Mouse (Mus musculus) megakaryocyte, adult 5-6 weeks (primary cell): ENCODE measurements around the gene Ggn. TPM values are rescaled to one million over a fixed set of nuclear protein-coding genes. Genes with fewer than 3 reads are reported as not detected.
"Not testable (repeated sequence)": the region's sequence is repeated elsewhere in the genome, so short reads cannot be mapped to it uniquely, and the experiment has no call there.

Source experiments
- ATAC-seq: 2 replicates; pipeline ENCODE4 v1.8.0; 2016; ENCODE audit warnings: mild to moderate bottlenecking, inconsistent platforms; ENCODE audit not compliant: poor library complexity, severe bottlenecking
- total RNA-seq, 2 experiments: library from RNA; stranded (forward) in 1 of 2; stranded (reverse) in 1 of 2; fragments of 153-499, 151-499 nt in 1 of 2; fragments of 221-1000, 200-1000 nt in 1 of 2; gene quantifications; 2 replicates each; pipeline versions ENCODE4 v1.2.3 to v1.2.4; 2015 to 2017

The Ggn gene
- total RNA-seq (2015) = 0.80 and 0.91 TPM in 2 replicates
- total RNA-seq (2017) = 0.29 and 0.81 TPM in 2 replicates

- peak; percentile 70 for ATAC-seq
Observed at GRCm38 (mm10) chr7:29170066-29170754, at the start of gene Ggn, which contains the start of gene Spred3. Ggn (plus strand) TSS chr7:29170210. Spred3 (minus strand) TSS chr7:29170411.

DNA sequence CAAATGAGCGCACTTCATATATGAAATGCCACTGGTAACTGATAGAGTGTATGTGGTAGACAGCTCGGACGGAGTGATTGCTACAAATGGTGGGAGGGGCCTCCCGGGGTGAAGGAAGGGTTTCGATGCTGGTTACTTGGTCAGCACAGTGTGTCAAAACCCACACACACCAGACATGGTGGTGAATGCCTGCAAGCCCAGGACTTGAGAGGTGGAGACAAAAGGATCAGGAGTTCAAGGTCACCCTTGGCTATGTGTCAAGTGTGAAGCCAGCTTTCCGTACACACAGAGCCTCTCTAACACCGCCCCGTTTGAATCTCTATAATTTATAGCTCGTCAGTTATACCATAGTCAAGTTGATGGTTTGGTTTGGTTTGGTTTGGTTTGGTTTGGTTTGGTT, 47.2 kb upstream of the Ggn start:
- ATAC-seq = no peak

- 0 out of 2 replicates have a peak, but pooled peaks have one; percentile 23 for ATAC-seq
Observed at GRCm38 (mm10) chr7:29123531-29124358, 46.3 kb upstream of the Ggn start.

DNA sequence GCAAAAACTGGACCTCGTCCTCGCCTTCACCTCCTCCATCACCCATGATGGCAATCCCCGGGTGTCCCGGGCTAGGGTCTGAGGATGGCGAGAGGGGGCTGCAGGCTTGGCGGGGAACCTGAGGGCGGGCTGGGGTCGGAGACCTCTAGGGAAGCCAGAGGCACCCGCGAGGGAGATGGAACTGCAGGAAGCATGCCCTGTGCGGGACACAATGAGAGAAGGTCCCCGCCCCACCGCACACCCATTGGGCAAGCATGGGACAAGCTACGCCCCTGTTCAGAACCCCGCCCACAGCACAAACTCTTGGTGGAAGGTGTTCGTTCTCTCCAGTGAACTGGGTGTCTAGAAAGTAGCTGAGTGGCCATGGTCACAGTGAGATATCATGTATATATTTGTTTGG, 45.0 kb upstream of the Ggn start, which contains the start of gene Ryr1:
TSS of gene Ryr1 (minus strand) at position 210 of the 400 bp plus-strand sequence.
- ATAC-seq = peak; percentile 79

DNA sequence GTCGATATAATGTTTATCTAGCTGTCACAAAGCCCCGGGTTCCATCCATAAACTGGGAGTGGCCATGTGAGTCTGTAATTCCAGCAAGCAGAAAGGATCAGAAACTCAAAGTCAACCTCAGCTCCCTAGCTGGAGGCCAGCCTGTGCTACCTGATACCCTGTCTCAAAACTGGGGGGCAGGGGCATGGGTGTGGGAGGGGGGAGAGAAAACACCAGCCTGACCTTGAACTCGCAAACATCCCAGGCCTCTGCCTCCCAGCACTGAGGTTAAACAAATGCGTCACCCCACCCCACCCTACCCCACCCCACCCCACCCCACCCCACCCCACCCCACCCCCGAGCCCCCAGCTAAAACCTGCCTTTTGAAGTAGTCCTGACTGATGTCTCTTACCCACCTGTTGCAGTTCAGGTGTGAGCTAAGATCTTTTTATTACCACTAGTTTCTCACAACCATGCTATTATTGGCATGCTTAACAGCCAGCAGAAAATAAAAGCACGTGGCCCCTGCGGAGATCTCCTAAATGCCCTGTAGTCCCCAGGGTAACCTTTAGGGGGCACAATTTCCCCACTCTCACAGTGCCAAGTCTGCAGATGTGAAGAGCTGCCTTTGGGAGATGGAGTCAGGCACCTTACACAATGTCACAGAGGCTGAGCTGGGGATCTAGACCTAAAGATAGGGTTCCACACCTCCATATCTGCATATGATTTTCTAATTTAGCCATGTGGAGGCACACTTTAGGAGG, 43.7 kb upstream of the Ggn start:
- peak; percentile 75 for ATAC-seq

- ATAC-seq = peak; percentile 67
Observed at GRCm38 (mm10) chr7:29128725-29129124, 41.3 kb upstream of the Ggn start.

- ATAC-seq = no peak
Observed at GRCm38 (mm10) chr7:29134230-29134629, 35.8 kb upstream of the Ggn start.

- peak; percentile 99 for ATAC-seq
Observed at GRCm38 (mm10) chr7:29134693-29135386, 35.2 kb upstream of the Ggn start, which contains the start of gene Rasgrp4. Rasgrp4 (plus strand) TSS chr7:29134851.

- no peak for ATAC-seq
Observed at GRCm38 (mm10) chr7:29137429-29137828, 32.6 kb upstream of the Ggn start.

GRCm38 (mm10) chr7:29139237-29139636, 30.8 kb upstream of the Ggn start:
- ATAC-seq = not testable (repeated sequence)

GRCm38 (mm10) chr7:29141416-29141815, 28.6 kb upstream of the Ggn start:
- 0 out of 2 replicates have a peak, but pooled peaks have one; percentile 23 for ATAC-seq

DNA sequence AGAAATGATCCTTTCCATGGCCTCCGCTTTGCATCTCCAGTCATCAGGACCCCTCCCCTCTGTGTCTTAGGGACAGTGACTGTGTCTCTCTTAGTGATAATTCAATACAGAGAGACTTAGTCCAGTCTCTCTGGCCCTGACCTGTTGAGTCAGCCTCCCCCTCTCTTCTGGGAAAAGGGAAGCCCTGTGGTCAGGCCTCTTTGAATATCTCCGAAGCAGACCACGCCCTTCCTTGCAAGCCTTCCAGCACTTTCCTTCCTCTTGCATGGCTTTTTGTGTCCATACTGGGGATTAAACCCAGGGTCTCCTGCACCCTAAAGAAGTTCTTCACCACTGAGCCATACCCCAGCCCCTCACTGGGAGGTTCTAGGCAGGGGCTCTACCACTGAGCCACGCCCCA, 26.0 kb upstream of the Ggn start:
- ATAC-seq = peak; percentile 92

DNA sequence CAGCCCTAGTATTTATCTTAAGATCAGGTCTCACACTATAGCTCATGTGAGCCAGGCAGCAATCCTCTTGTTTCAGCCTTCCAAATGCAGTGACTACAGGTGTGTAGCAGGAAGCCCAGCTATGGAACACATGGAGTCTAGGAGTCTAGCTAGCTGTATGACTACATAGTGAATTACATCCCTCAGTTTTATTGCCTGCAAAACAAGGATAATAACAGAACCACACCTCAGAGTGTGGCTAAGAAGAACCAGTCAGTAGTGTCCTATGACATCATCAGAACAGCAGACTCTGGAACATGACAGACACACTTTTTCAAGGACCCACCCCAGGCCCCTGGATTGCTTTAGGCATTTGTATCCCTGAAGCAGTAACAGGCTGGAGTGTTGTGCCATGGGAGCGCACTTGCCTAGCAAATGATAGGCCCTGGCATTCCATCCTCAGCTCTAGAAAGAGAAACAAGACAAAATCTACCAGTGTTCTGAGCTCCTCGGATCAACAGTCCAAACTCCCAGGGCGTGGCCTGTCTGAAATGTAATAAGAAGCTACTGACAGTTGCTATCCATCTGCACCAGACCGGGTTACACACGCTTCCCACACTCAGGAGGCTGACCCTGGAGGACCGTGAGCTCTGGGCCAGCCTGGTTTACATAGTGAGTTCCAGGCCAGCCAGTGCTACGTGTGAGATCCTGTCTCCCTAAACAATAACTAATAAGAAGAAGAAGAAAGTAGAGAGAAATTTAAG, 23.2 kb upstream of the Ggn start:
- ATAC-seq = no peak

GRCm38 (mm10) chr7:29148771-29149170, 21.2 kb upstream of the Ggn start:
- no peak for ATAC-seq

DNA sequence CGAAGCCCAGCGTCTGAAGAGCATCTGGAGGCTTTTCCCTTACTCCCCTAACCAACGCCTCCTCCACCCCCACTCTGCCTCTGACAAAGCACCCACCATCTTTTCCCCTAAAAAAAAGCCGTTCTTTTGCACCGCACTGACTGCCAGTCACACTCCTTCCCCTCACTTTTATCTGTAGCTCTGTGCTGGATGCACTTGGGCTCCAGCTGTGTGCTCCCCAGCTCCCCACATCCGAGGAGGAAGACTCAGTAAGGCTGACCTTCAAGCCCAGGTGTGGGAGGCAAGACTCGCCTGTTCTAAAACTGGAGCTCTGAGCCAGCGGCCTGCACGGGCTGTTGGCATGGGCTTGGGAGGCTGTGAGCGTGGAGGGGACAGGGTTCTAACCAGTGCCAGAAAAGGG, 18.5 kb upstream of the Ggn start:
- ATAC-seq = no peak

DNA sequence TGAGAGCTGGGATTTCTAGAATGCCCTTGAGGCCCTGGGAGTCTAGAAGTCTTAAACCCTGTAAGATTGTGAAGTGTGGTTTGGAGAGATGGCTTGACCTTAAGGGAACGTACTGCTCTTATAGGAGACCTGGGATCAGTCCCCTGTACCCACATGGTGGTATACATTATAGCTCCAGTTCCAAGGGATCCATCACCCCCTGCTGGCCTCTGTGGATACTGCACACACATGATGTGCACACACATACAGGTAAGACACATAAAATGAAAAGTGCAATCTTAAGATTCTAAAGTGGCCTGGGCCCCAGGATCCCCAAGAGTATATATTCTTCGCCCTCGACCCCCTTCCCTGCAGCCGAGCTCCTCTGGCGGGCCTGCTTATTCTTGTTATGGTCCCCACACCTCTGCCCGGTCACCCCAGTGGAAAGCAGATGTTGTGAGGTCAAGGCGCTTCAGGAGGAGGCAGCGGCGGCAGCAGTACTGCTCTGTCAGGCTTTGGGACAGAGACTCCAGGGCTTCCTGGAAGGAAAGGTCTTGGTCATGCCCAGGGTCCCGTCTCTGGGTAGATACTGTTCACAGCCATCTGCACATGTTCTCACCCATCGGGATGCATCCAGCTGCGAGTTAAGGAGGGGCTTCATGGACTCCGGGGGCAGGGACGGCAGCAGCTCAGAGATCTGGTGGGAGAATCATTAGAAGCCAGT, 15.8 kb upstream of the Ggn start:
- no peak for ATAC-seq

GRCm38 (mm10) chr7:29155196-29155837, 14.7 kb upstream of the Ggn start:
- ATAC-seq = peak; percentile 82
